Mouse (Mus musculus): ENCODE results near the gene Lpar3.

The Lpar3 gene

GRCm38 (mm10) chr3:146220776-146221486 is at the start of gene Lpar3:
TSS of gene Lpar3 (plus strand) at chr3:146220963.
- no peak for DNase-seq (ENCODE audit: low spot score)

DNA sequence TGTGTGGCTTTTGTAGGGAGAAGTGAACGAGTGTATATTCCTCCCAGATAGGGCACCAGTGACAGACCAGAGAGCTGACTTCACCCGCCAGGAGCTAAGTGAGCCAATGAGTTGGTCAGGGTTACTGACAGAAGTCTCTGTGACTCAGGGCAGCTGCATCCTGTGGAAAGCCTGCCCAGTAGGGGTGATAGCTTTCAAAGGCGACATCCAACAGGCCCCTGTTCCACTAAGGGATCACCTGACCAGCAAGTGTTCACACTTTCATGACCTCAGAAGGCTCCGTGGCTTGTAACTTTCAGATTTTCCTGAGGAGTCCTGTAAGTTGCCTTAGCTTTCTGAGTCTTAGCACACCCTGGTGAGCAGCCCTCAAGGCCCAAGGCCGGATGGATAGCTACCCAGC is 47.7 kb upstream of the Lpar3 start:
- no peak for DNase-seq (ENCODE audit: low spot score)

DNA sequence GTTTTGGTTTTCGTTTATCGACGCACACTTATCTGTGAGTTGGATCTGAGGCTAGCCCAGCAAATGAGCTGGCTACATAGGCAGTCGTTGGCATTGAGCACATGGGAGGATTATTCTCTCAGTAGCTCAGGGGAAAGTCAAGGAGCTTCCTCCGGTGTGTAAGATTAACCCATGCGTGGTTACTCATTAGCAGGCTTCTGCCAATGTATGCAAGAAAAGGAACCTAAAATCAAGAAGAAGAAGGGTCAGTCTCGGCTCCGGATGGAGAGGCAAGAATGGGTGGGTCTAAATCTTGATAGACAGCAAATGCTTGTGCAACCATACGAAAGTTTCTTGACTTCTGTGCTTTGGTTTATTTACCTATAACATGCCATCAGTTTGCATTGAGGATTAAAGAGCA is 46.5 kb upstream of the Lpar3 start:
- no peak for DNase-seq (ENCODE audit: low spot score)

DNA sequence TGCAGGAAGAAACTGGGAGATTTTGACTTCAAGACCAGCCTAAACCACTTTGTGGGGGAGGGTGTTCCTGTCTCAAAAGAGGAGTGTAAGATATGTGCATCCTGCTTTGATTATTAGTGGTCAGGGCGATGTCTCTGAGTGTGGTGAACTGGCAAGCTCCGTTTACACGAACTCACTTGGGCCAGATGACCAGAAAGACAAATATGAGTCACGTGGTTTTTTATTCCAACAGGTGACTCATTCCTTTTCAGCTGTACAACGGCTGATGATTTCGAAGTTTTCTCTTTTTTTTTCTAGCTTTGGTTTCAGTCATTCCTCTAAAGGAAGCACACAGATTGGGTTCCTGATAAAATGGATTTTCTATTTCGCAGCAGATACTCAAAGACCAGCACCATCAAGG is 43.5 kb upstream of the Lpar3 start:
- no peak for DNase-seq (ENCODE audit: low spot score)

- DNase-seq (ENCODE audit: low spot score) = no peak
These were observed 42.8 kb upstream of the Lpar3 start for GRCm38 (mm10) chr3:146177748-146178582.

DNA sequence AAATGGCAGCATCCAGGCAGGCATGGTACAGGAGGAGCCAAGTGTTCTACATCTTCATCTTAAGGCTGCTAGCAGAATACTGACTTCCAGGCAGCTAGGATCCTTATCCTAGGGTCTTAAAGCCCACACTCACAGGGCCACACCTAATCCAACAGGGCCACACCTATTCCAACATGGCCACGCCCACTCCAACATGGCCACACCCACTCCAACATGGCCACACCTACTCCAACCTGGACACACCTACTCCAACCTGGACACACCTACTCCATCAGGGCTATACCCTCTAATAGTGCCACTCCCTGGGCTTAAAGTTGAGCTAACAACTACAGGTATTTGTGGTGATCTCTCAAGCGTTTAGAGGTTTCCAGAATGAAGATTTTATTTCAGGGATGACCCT is 40.4 kb upstream of the Lpar3 start:
- no peak for DNase-seq (ENCODE audit: low spot score)

- DNase-seq (ENCODE audit: low spot score) = no peak
These were observed 39.8 kb upstream of the Lpar3 start for GRCm38 (mm10) chr3:146180986-146181385.

- no peak for DNase-seq (ENCODE audit: low spot score)
These were observed 35.6 kb upstream of the Lpar3 start for GRCm38 (mm10) chr3:146184992-146185657.

- DNase-seq (ENCODE audit: low spot score) = no peak
These were observed 34.7 kb upstream of the Lpar3 start for GRCm38 (mm10) chr3:146186033-146186432.

DNA sequence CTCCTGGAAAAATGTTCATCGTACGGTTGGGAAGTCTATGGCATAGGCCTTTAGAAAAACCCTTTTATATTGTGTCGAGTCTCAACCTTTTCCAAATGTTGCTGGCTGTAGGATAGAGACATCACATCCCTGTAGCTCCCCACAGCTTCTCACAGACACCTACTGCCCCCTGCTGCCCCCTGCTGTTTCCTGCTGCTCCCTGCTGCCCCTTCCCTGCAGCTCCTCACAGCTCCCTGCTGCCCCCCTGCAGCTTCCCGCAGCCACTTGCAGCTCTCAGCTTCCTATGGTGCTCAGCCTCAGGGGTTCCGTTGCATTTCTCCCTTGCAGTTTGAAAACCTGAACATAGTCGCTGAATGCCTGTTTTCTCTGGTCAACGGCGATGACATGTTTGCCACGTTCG is 30.8 kb upstream of the Lpar3 start:
- DNase-seq (ENCODE audit: low spot score) = no peak

GRCm38 (mm10) chr3:146192507-146192906 is 28.3 kb upstream of the Lpar3 start:
- no peak for DNase-seq (ENCODE audit: low spot score)

GRCm38 (mm10) chr3:146195153-146195552 is 25.6 kb upstream of the Lpar3 start:
- DNase-seq (ENCODE audit: low spot score) = no peak

DNA sequence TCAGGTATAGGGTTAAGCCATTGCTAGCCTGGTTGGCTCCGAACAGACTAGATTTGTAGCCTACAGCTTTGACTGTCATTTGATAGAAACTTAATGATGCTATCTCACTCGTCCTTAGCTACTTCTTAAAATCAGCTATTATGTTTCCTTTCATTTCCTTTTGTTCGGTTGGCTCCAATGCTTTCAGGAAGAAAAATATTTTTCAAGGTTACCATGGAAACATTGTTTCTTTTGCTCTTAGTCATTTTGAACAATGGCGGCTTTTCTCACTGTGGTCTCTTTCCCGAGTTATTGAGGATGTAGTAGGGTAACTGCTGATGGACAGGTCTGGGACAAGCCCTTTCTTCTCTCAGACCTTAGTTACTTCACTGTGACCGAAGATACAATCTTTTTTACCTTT is 24.5 kb upstream of the Lpar3 start:
- no peak for DNase-seq (ENCODE audit: low spot score)

- no peak for DNase-seq (ENCODE audit: low spot score)
These were observed 23.7 kb upstream of the Lpar3 start for GRCm38 (mm10) chr3:146196780-146197743.

DNA sequence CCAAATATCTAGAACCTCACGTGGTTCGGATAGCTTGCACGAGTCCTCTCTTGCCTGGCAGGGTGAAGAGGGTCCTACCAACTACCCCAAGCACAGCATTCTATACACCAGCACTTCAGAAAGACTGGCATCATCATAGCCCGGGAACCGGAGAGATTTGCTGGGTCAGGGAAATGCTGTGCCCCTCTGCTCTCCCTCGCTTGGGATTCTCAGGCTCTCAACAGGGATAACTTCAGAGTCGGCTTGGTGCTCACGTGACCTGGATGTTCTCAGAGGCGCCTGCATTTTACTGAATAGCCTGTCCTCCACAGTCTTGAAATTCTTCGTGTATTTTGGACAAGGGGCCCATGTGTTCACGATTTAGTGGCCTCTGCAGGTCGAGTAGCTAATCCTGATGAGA is 23.0 kb upstream of the Lpar3 start:
- no peak for DNase-seq (ENCODE audit: low spot score)

GRCm38 (mm10) chr3:146198803-146199481 is 21.8 kb upstream of the Lpar3 start:
- DNase-seq (ENCODE audit: low spot score) = no peak

DNA sequence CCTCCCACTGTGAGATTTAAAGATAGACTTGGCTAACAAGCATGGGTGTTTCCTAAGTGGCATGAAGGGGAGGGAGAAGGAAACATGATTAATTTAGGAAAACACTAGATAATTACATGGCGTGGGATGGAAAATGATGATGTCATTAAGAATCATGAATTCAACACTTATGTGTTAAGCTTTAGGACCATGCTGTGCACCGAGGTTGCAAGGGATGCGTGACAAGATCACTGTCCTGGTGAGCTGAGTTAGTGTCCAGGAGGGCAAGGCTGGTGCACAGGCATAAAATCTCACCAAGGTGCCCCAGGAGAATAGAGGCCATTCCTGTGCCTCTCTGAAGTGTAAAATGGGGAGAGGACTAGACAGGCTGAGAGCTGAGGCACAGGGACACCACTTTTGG is 21.3 kb upstream of the Lpar3 start:
- no peak for DNase-seq (ENCODE audit: low spot score)

GRCm38 (mm10) chr3:146204375-146204774 is 16.4 kb upstream of the Lpar3 start:
- no peak for DNase-seq (ENCODE audit: low spot score)

- no peak for DNase-seq (ENCODE audit: low spot score)
These were observed 15.5 kb upstream of the Lpar3 start for GRCm38 (mm10) chr3:146205305-146205704.

DNA sequence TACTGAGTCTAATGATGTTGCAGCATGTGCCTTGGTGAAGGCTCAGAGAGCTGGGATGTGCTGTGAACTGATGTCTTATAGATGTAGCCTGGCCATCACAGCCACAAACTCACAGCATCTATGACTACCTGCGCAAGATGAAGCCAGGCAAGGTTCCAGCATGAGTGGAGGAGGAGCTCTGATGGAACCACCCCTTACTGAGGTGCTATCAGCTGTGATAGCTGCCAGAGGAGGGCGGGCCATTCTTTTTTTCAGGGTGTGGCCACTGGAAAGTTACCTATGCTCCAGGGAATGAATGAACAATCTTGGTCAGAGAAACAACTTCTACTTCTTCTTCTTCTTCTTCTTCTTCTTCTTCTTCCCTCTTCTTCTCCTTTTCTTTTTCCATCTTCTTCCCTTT is 14.1 kb upstream of the Lpar3 start:
- DNase-seq (ENCODE audit: low spot score) = no peak

GRCm38 (mm10) chr3:146207440-146207839 is 13.3 kb upstream of the Lpar3 start:
- no peak for DNase-seq (ENCODE audit: low spot score)

Data from urinary bladder, postnatal 10 days (tissue).